Mouse (Mus musculus): ENCODE measurements around the gene Mrpl4.

DNA sequence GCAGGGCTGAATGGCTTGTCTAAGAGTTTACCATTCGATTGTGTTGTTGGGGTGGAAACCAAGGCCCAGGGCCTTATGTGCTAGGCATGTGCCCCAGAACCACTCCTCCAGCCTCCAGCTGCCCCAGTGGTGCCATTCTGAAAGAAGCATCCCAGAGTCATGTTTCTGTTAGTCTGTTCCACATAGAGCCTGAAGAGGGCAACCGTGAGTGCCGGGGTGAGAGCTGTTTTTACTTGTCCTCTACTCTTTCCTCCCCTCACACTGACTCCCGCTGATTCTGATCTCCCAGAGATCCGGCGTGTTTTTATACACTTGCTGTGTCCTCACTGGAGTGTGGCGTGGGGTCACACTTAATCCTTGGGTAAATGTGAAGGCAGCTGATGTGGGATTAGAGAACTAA lies 5.5 kb downstream of the Mrpl4 start:
- no peak for TF ChIP-seq CHD2 (IDR thresholded peaks at IDR 0.05; ENCODE audit: low read depth, low read length)
- no peak for TF ChIP-seq MAFK (IDR thresholded peaks at IDR 0.05; ENCODE audit: insufficient read depth, low read depth, low read length)

Measured in ES-E14 (cell line).